In genomic region chr3:41082520-41082884, GRCm38 (mm10) we compare ENCODE assay signal across 8 mouse cellular contexts. TPM values are rescaled to one million over a fixed set of nuclear protein-coding genes. Genes with fewer than 3 reads are reported as not detected.
A peak's percentile ranks its signal among the peaks of the same experiment; 100 is the strongest.
DNase-seq lines count a peak whose midpoint lies in the region; ATAC-seq and TF ChIP-seq lines count a peak whose summit lies in the region.

No protein-coding gene starts in this region.

- no peaks in the 10 kb centered on the region for H3K9me3 ChIP-seq in heart, embryonic 12.5 days (replicated peaks)
- H3K9me3 ChIP-seq in forebrain, embryonic 14.5 days (replicated peaks; ENCODE audit: control insufficient read depth, low read length), result no peaks in the 10 kb centered on the region
- H3K9me3 ChIP-seq in liver, embryonic 14.5 days (ENCODE audit: control insufficient read depth, low read length), result no peaks in the 10 kb centered on the region

- peak overlapping the region; percentile 97 for H3K4me3 ChIP-seq in heart, embryonic 12.5 days
- peak overlapping the region; percentile 88 for H3K4me3 ChIP-seq in forebrain, embryonic 14.5 days (ENCODE audit: low read depth, low read length)
- peak overlapping the region; percentile 69 to 91 for H3K4me3 ChIP-seq in liver, embryonic 14.5 days (ENCODE audit: insufficient read depth in 1 of 2, low read depth in 2 of 2, low read length in 2 of 2)

- peaks cover 12% of the 10 kb centered on the region for H3K4me1 ChIP-seq in heart, embryonic 12.5 days (replicated peaks)
- H3K4me1 ChIP-seq in forebrain, embryonic 14.5 days (ENCODE audit: control insufficient read depth, insufficient read depth, low read length), result peaks cover 11% of the 10 kb centered on the region
- peaks cover 7 to 19% of the 10 kb centered on the region in 2 experiments for H3K4me1 ChIP-seq in liver, embryonic 14.5 days (replicated peaks; ENCODE audit: control insufficient read depth in 2 of 2, insufficient read depth in 2 of 2, low read length in 1 of 2)

- no peak for TF ChIP-seq CTCF in liver, embryonic 14.5 days (IDR thresholded peaks at IDR 0.05; ENCODE audit: low read depth)

- peaks cover 8% of the 10 kb centered on the region; the same call in 1 of the 2 replicates for H3K36me3 ChIP-seq in heart, embryonic 12.5 days
- no peaks in the 10 kb centered on the region for H3K36me3 ChIP-seq in forebrain, embryonic 14.5 days (ENCODE audit: control insufficient read depth, insufficient read depth, low read length)
- H3K36me3 ChIP-seq in liver, embryonic 14.5 days (replicated peaks; ENCODE audit: control insufficient read depth, insufficient read depth, low read depth), result no peaks in the 10 kb centered on the region

- H3K9ac ChIP-seq in heart, embryonic 12.5 days, result peak overlapping the region; percentile 96
- H3K9ac ChIP-seq in forebrain, embryonic 14.5 days (ENCODE audit: low read length), result peak overlapping the region; percentile 84
- peak overlapping the region; percentile 83 for H3K9ac ChIP-seq in liver, embryonic 14.5 days (replicated peaks)

- ATAC-seq in heart, embryonic 12.5 days (ENCODE audit: insufficient number of reproducible peaks, low FRiP score), result peak; percentile 37
- peak; percentile 59 for ATAC-seq in forebrain, embryonic 14.5 days
- ATAC-seq in liver, embryonic 14.5 days (ENCODE audit: insufficient read depth), result peak; percentile 5

- H3K4me2 ChIP-seq in heart, embryonic 12.5 days, result peak overlapping the region; percentile 89
- H3K4me2 ChIP-seq in forebrain, embryonic 14.5 days (ENCODE audit: low read length), result peak overlapping the region; percentile 89
- H3K4me2 ChIP-seq in liver, embryonic 14.5 days (ENCODE audit: low read depth), result peak overlapping the region; percentile 84

- H3K27me3 ChIP-seq in heart, embryonic 12.5 days (replicated peaks), result no peaks in the 10 kb centered on the region
- H3K27me3 ChIP-seq in forebrain, embryonic 14.5 days (replicated peaks; ENCODE audit: control insufficient read depth, insufficient read depth, low read length), result no peaks in the 10 kb centered on the region
- no peaks in the 10 kb centered on the region for H3K27me3 ChIP-seq in liver, embryonic 14.5 days (ENCODE audit: control insufficient read depth, insufficient read depth, low read length)

- no peak for DNase-seq in heart, adult 18-20 months
- DNase-seq in ES-CJ7 (ENCODE audit: low read depth, low spot score), result peak; percentile 10
- DNase-seq in forebrain, embryonic 14.5 days (ENCODE audit: low spot score), result no peak
- DNase-seq in liver, embryonic 14.5 days (ENCODE audit: low read depth in 3 of 3, low spot score in 3 of 3), result no peak
- DNase-seq in urinary bladder, postnatal 14 days (ENCODE audit: low spot score), result no peak
- no peak for DNase-seq in cerebellum, adult 9-10 months
- DNase-seq in spleen, postnatal 10 days (ENCODE audit: low spot score in 2 of 2), result no peak

- TF ChIP-seq EP300 in liver, embryonic 14.5 days (IDR thresholded peaks at IDR 0.05; ENCODE audit: low read depth), result no peak

- peak overlapping the region; percentile 86 for H3K27ac ChIP-seq in heart, embryonic 12.5 days (ENCODE audit: poor library complexity, severe bottlenecking)
- H3K27ac ChIP-seq in forebrain, embryonic 14.5 days (ENCODE audit: low read depth, low read length), result peak overlapping the region; percentile 92
- peak overlapping the region; percentile 59 for H3K27ac ChIP-seq in liver, embryonic 14.5 days

- WGBS in heart, embryonic 12.5 days, result 1% methylated on average over 41 of the region's 43 CpGs
- under 1% methylated on average over 37 of the region's 43 CpGs for WGBS in forebrain, embryonic 14.5 days
- WGBS in liver, embryonic 14.5 days (ENCODE audit: insufficient replicate concordance), result 0% methylated on average over 35 of the region's 43 CpGs

RNA-seq across cellular contexts. Expression of gene Pgrmc2, which starts 0.3 kb away (rescaled TPM):
- polyA plus RNA-seq in heart, embryonic 12.5 days (2016; fragmentation: Nextera tagmentation; extraction: Ambion mirVana), result 56.4 and 59.2 TPM in 2 replicates
- total RNA-seq in heart, adult 18-20 months (2021), result 10 to 100 TPM; 32.7 to 37.6 TPM
- polyA plus RNA-seq in forebrain, embryonic 14.5 days (2014; fragmentation: Nextera tagmentation; extraction: Ambion mirVana), result 17.5 and 21.8 TPM in 2 replicates
- 7.8 and 12.9 TPM in 2 replicates for polyA plus RNA-seq in liver, embryonic 14.5 days (2012; rRNA removed)
- 11.5 and 13.0 TPM in 2 replicates for polyA plus RNA-seq in liver, embryonic 14.5 days (2014; fragmentation: Nextera tagmentation; extraction: Ambion mirVana)

Comparison
In these comparisons a context has a peak if more than half of its experiments do, and no peak if none do; other contexts are left out.
1. ATAC-seq: peak in every context shown above with its lines; median percentile 59 in forebrain, embryonic 14.5 days; 37 in heart, embryonic 12.5 days; 5 in liver, embryonic 14.5 days.